Mouse (Mus musculus): Measurements from ENCODE around the gene Siah2.

The Siah2 gene

DNA sequence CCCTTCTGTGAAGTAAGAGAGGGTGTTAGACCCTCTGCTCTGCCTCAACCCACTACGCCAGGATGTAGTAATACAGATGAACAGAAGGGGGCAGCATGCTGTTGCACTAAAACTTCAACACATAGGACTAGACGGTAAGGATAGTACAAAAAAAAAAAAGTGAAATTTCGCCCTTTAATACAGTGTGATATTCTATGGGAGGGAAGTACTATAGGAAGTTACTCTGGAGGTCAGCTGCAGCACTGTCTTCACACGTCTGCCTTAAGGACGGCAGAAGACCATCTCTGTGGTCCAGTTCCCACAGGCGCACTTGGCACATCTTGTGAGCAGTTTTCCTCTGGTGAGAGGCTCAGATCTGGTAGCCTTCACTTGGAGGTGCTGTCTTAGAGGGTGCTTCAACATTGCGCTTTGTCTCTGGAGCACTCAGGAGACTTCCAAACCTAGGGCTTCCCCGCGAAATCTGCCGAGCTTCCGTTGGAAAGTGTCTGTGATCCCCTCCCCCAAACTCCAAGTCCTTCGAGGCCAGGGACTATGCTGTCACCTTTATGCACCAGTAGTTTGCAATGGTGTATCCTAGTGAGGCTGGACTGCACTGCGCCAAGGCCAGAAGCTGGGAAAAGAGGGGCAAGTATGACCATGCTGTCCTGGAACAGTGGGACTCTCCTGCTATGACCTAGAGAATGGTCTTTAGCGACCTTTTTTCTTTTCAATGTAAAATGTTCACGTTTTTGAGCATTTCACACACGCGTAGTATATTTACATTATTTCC, 36.7 kb downstream of the Siah2 start:
- peak; percentile 81 for DNase-seq

DNA sequence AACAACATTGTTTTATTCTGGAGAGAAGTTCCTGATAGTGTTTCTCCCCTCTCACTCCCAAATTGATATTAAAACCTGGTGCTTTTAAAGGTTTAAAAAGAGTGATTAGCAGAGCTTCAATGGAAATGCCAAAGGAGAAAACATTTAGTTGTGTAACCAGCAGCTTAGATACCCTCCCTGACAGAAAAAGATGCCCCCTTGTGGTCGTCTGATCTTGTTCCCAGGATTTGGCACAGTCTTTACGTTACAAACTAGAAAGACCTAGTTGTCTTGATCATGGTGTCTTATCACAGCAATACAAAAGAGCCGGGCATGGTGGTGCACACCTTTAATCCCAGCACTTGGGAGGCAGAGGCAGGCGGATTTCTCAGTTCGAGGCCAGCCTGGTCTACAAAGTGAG, 38.3 kb downstream of the Siah2 start:
- peak; percentile 60 for DNase-seq

- DNase-seq = no peak
Observed at GRCm38 (mm10) chr3:58650328-58650727, 41.9 kb downstream of the Siah2 start.

DNA sequence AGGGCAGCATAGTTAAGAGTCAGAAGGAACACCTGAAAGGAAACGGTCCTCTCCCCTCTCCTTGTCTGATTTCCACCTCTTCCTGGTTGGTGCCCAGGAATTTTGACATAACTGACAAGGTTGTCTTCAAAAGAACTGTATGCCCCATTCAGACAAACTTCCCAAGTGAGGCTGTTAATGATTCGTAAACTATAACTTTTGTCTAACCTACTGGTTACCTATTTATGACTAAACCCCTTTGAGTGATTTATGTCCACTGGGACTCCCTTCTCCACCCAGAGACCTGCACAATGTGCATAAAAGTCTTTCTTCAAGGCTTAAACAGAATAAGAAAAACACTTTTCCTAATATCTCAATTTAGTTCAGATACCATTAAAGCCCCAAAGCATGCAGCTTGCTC, 45.0 kb downstream of the Siah2 start:
- DNase-seq = no peak

DNA sequence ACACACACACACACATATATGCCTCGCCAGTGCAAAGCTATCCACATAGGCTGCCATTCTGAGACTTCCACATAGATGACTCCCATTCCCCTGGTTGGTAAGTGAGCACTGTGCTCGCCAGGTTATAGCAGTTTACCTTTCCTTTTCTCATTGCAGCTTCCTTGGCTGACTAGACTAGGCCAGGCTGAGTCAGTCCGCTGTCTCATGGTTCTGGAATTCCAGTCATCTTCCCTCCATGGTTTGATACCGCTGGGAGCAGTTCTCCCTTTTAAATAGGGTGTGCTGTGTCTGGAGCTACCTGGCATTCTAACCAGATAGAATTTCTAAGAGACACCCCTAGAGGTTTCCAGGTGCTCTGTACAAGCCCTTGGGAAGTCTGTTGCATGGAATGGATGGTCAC, 46.0 kb downstream of the Siah2 start:
- no peak for DNase-seq

DNA sequence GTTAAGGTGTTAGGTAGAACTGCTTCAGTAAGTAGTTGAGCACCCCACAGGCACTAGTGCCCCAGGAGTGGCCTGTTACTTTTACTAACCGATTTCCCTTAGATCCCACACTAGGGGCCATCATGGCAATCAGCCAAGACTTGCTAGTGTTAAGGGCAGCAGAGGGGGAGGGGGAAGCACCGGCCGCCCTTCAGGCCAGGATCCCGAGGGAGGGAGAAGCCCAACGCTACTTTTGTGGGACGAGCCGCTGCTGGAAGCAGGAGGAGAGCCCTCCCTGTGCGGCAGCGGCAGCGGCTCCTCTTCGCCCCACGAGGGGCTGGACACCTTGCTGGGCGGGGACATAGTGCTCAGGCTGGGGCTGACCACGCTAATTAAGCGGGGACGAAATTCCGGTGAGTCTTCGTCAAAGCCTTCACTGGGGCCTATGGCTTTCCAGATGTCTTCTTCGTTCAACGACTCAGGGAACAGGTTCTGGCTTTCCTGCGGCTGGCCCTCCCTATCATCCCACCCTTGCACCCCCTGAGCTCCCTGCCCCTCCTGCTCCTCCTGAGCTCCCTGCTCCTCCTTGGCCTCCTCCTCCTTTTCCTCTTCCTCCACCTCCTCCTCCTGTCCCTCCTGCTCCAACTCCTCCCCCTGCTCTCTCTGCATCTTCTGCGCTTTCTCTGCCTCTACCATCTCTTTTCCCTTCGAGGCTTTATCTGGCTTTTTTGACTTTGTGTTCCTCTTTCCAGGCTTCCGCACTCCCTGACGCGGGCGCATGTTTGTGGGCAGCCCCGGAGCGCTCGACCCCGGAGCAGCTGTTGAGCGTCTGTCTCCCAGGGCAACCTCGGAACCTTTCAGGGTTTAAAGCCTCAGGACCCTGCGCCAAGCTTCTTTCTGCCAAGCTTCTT, 55.5 kb downstream of the Siah2 start, which contains the start of gene Erich6:
TSS of gene Erich6 (minus strand) at position 802 of the 890 bp plus-strand sequence.
- DNase-seq = peak; percentile 62

- no peak for DNase-seq
Observed at GRCm38 (mm10) chr3:58631693-58632092, 60.5 kb downstream of the Siah2 start.

GRCm38 (mm10) chr3:58624981-58625380, 67.2 kb downstream of the Siah2 start:
- DNase-seq = no peak
